Mouse (Mus musculus): ENCODE data around the gene St6galnac5. TPM values are rescaled to one million over a fixed set of nuclear protein-coding genes. Genes with fewer than 3 reads are reported as not detected.
A peak's percentile ranks its signal among the peaks of the same experiment; 100 is the strongest.

Gene St6galnac5
- polyA plus RNA-seq, 1 experiment from 2014 or later: 1.5 TPM

DNA sequence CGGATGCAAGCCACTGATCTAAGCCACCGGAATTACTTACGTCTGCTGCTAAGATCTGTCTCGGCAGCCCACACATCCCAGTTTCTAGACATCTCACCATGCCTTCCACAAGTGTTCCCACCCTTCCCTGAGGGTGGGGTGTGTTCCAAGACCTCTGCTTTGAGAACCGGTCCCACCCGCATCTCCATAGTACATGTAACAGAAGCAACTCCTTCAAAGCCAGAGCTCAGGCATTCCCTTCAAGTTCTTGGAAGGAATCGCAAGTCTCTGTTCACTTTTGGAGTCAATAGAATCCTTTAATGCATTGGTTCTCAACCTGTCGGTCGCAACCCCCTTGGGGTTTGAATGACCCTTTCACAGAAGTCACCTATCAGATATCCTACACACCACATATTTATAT lies 83.1 kb downstream of the St6galnac5 start:
- H3K4me3 ChIP-seq (ENCODE audit: low read depth, low read length): no peak overlapping the region
- H3K4me2 ChIP-seq (replicated peaks; ENCODE audit: low read depth, low read length): no peak overlapping the region
- ATAC-seq (ENCODE audit: insufficient number of reproducible peaks, insufficient read depth, low FRiP score, low read depth): no peak
- no peaks in the 10 kb centered on the region for H3K4me1 ChIP-seq (ENCODE audit: control insufficient read depth, insufficient read depth, low read length)
- H3K9ac ChIP-seq (replicated peaks; ENCODE audit: low read depth, low read length): no peak overlapping the region
- no peaks in the 10 kb centered on the region for H3K36me3 ChIP-seq (ENCODE audit: control insufficient read depth, insufficient read depth, low read length)
- WGBS: 93% methylated on average over 9 of the region's 9 CpGs
- H3K27ac ChIP-seq (ENCODE audit: low read length): no peak overlapping the region
- H3K9me3 ChIP-seq (ENCODE audit: control insufficient read depth, low read depth, low read length): no peaks in the 10 kb centered on the region
- no peaks in the 10 kb centered on the region for H3K27me3 ChIP-seq (ENCODE audit: control insufficient read depth, insufficient read depth, low read length)

DNA sequence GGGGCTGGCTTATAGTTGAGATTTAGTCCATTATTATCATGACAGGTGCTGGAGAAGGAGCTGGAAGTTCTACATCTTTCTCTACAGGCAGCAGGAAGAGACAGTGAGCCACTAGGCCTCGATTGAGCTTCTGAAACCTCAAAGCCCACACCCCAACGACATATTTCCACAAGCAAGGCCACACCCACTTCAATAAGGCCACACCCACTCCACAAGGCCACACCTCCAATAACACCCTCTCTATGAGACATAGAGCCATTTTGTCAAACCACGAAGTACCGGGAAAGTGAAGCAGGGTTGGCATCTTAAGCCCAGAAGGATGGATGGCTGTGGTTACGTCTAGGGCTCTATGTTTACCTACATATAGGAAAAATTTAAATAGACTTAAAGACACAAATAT lies 84.8 kb downstream of the St6galnac5 start:
- Histone ChIP-seq H3K9ac (replicated peaks; ENCODE audit: low read depth, low read length) (no peak overlapping the region), H3K9me3 (ENCODE audit: control insufficient read depth, low read depth, low read length) (no peaks in the 10 kb centered on the region), H3K36me3 (ENCODE audit: control insufficient read depth, insufficient read depth, low read length) (no peaks in the 10 kb centered on the region), H3K4me1 (ENCODE audit: control insufficient read depth, insufficient read depth, low read length) (no peaks in the 10 kb centered on the region), H3K27me3 (ENCODE audit: control insufficient read depth, insufficient read depth, low read length) (no peaks in the 10 kb centered on the region), H3K4me2 (replicated peaks; ENCODE audit: low read depth, low read length) (no peak overlapping the region), H3K4me3 (ENCODE audit: low read depth, low read length) (no peak overlapping the region), H3K27ac (ENCODE audit: low read length) (no peak overlapping the region)
- 74% methylated on average over 5 of the region's 5 CpGs for WGBS
- no peak for ATAC-seq (ENCODE audit: insufficient number of reproducible peaks, insufficient read depth, low FRiP score, low read depth)

DNA sequence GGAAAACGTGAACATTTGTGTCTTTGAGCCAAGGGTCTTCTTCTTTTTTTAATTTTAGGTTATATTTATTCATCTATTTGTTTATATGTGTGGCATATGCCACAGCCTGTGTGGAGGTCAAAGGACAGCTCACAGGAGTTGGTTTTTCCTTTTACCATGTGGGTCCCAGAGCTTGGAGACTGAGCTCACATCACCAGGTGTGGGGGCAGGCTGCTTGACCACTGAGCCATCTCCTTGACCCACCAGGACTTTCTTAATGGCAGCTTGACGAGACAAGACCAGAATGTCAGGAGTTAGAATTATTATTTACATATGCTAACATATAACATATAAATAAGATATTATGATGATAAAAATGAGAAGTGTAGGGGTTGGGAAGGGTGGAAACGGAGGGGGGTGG lies 85.9 kb downstream of the St6galnac5 start:
- no peak for ATAC-seq (ENCODE audit: insufficient number of reproducible peaks, insufficient read depth, low FRiP score, low read depth)
- Histone ChIP-seq H3K27ac (ENCODE audit: low read length) (no peak overlapping the region), H3K27me3 (ENCODE audit: control insufficient read depth, insufficient read depth, low read length) (no peaks in the 10 kb centered on the region), H3K4me2 (replicated peaks; ENCODE audit: low read depth, low read length) (no peak overlapping the region), H3K9me3 (ENCODE audit: control insufficient read depth, low read depth, low read length) (no peaks in the 10 kb centered on the region), H3K4me1 (ENCODE audit: control insufficient read depth, insufficient read depth, low read length) (no peaks in the 10 kb centered on the region), H3K4me3 (ENCODE audit: low read depth, low read length) (no peak overlapping the region), H3K9ac (replicated peaks; ENCODE audit: low read depth, low read length) (no peak overlapping the region), H3K36me3 (ENCODE audit: control insufficient read depth, insufficient read depth, low read length) (no peaks in the 10 kb centered on the region)
- WGBS: 69% methylated on average over 3 of the region's 3 CpGs

GRCm38 (mm10) chr3:152894935-152895334 lies 87.1 kb downstream of the St6galnac5 start:
- 48% methylated on average over 4 of the region's 4 CpGs for WGBS
- H3K4me2 ChIP-seq (replicated peaks; ENCODE audit: low read depth, low read length): no peak overlapping the region
- no peaks in the 10 kb centered on the region for H3K36me3 ChIP-seq (ENCODE audit: control insufficient read depth, insufficient read depth, low read length)
- no peaks in the 10 kb centered on the region for H3K9me3 ChIP-seq (ENCODE audit: control insufficient read depth, low read depth, low read length)
- H3K27me3 ChIP-seq (ENCODE audit: control insufficient read depth, insufficient read depth, low read length): no peaks in the 10 kb centered on the region
- no peak overlapping the region for H3K9ac ChIP-seq (replicated peaks; ENCODE audit: low read depth, low read length)
- ATAC-seq (ENCODE audit: insufficient number of reproducible peaks, insufficient read depth, low FRiP score, low read depth): no peak
- H3K4me1 ChIP-seq (ENCODE audit: control insufficient read depth, insufficient read depth, low read length): no peaks in the 10 kb centered on the region
- H3K4me3 ChIP-seq (ENCODE audit: low read depth, low read length): no peak overlapping the region
- no peak overlapping the region for H3K27ac ChIP-seq (ENCODE audit: low read length)

GRCm38 (mm10) chr3:152888116-152888515 lies 93.9 kb downstream of the St6galnac5 start:
- Histone ChIP-seq H3K4me1 (ENCODE audit: control insufficient read depth, insufficient read depth, low read length) (no peaks in the 10 kb centered on the region), H3K27ac (ENCODE audit: low read length) (no peak overlapping the region), H3K27me3 (ENCODE audit: control insufficient read depth, insufficient read depth, low read length) (no peaks in the 10 kb centered on the region), H3K9ac (replicated peaks; ENCODE audit: low read depth, low read length) (no peak overlapping the region), H3K9me3 (ENCODE audit: control insufficient read depth, low read depth, low read length) (no peaks in the 10 kb centered on the region), H3K36me3 (ENCODE audit: control insufficient read depth, insufficient read depth, low read length) (no peaks in the 10 kb centered on the region), H3K4me3 (ENCODE audit: low read depth, low read length) (no peak overlapping the region), H3K4me2 (replicated peaks; ENCODE audit: low read depth, low read length) (no peak overlapping the region)
- no peak for ATAC-seq (ENCODE audit: insufficient number of reproducible peaks, insufficient read depth, low FRiP score, low read depth)
- WGBS: 69% methylated on average over 7 of the region's 7 CpGs

DNA sequence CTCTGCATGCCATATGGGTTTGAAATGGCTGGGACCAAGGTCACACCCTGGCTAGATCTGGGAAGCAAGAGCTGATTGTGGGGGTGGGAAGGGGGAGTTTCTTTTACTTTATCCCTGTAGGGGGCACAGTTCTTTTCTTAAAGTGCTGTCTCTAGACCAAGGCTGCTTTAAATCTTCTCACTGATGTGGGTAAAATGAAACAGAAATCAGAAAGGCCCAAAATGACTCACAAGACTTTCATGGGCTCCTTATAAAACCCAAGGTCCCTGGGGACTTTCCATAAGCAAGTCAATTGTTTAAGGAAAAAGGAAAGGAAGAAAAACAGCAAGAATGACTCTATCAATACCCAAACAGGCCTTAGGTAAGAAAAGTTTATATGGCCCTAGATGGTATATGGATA lies 95.3 kb downstream of the St6galnac5 start:
- no peaks in the 10 kb centered on the region for H3K27me3 ChIP-seq (ENCODE audit: control insufficient read depth, insufficient read depth, low read length)
- no peak for ATAC-seq (ENCODE audit: insufficient number of reproducible peaks, insufficient read depth, low FRiP score, low read depth)
- H3K4me2 ChIP-seq (replicated peaks; ENCODE audit: low read depth, low read length): no peak overlapping the region
- no peaks in the 10 kb centered on the region for H3K9me3 ChIP-seq (ENCODE audit: control insufficient read depth, low read depth, low read length)
- H3K36me3 ChIP-seq (ENCODE audit: control insufficient read depth, insufficient read depth, low read length): no peaks in the 10 kb centered on the region
- H3K4me1 ChIP-seq (ENCODE audit: control insufficient read depth, insufficient read depth, low read length): peaks cover 4% of the 10 kb centered on the region
- no peak overlapping the region for H3K4me3 ChIP-seq (ENCODE audit: low read depth, low read length)
- no peak overlapping the region for H3K27ac ChIP-seq (ENCODE audit: low read length)
- H3K9ac ChIP-seq (replicated peaks; ENCODE audit: low read depth, low read length): no peak overlapping the region

GRCm38 (mm10) chr3:152883556-152883955 lies 98.5 kb downstream of the St6galnac5 start:
- Histone ChIP-seq H3K4me3 (ENCODE audit: low read depth, low read length) (no peak overlapping the region), H3K9me3 (ENCODE audit: control insufficient read depth, low read depth, low read length) (no peaks in the 10 kb centered on the region), H3K4me1 (ENCODE audit: control insufficient read depth, insufficient read depth, low read length) (peaks cover 24% of the 10 kb centered on the region), H3K27ac (ENCODE audit: low read length) (no peak overlapping the region), H3K36me3 (ENCODE audit: control insufficient read depth, insufficient read depth, low read length) (no peaks in the 10 kb centered on the region), H3K27me3 (ENCODE audit: control insufficient read depth, insufficient read depth, low read length) (no peaks in the 10 kb centered on the region), H3K4me2 (replicated peaks; ENCODE audit: low read depth, low read length) (no peak overlapping the region), H3K9ac (replicated peaks; ENCODE audit: low read depth, low read length) (no peak overlapping the region)
- ATAC-seq (ENCODE audit: insufficient number of reproducible peaks, insufficient read depth, low FRiP score, low read depth): no peak
- WGBS: 79% methylated on average over 3 of the region's 3 CpGs

GRCm38 (mm10) chr3:152881706-152882105 lies 100.3 kb downstream of the St6galnac5 start:
- WGBS: 65% methylated on average over 4 of the region's 4 CpGs
- Histone ChIP-seq H3K4me2 (replicated peaks; ENCODE audit: low read depth, low read length) (no peak overlapping the region), H3K36me3 (ENCODE audit: control insufficient read depth, insufficient read depth, low read length) (no peaks in the 10 kb centered on the region), H3K27ac (ENCODE audit: low read length) (no peak overlapping the region), H3K9me3 (ENCODE audit: control insufficient read depth, low read depth, low read length) (no peaks in the 10 kb centered on the region), H3K4me1 (ENCODE audit: control insufficient read depth, insufficient read depth, low read length) (peaks cover 24% of the 10 kb centered on the region), H3K4me3 (ENCODE audit: low read depth, low read length) (no peak overlapping the region), H3K9ac (replicated peaks; ENCODE audit: low read depth, low read length) (no peak overlapping the region), H3K27me3 (ENCODE audit: control insufficient read depth, insufficient read depth, low read length) (no peaks in the 10 kb centered on the region)
- no peak for ATAC-seq (ENCODE audit: insufficient number of reproducible peaks, insufficient read depth, low FRiP score, low read depth)

- no peaks in the 10 kb centered on the region for H3K27me3 ChIP-seq (ENCODE audit: control insufficient read depth, insufficient read depth, low read length)
- no peak overlapping the region for H3K9ac ChIP-seq (replicated peaks; ENCODE audit: low read depth, low read length)
- no peaks in the 10 kb centered on the region for H3K36me3 ChIP-seq (ENCODE audit: control insufficient read depth, insufficient read depth, low read length)
- H3K27ac ChIP-seq (ENCODE audit: low read length): no peak overlapping the region
- peaks cover 24% of the 10 kb centered on the region for H3K4me1 ChIP-seq (ENCODE audit: control insufficient read depth, insufficient read depth, low read length)
- WGBS: 27% methylated on average over 15 of the region's 15 CpGs
- peak overlapping the region; percentile 33 for H3K4me2 ChIP-seq (replicated peaks; ENCODE audit: low read depth, low read length)
- no peak overlapping the region for H3K4me3 ChIP-seq (ENCODE audit: low read depth, low read length)
- no peaks in the 10 kb centered on the region for H3K9me3 ChIP-seq (ENCODE audit: control insufficient read depth, low read depth, low read length)
- peak; percentile 66; the same call in 1 of the 2 replicates for ATAC-seq (ENCODE audit: insufficient number of reproducible peaks, insufficient read depth, low FRiP score, low read depth)
Measured at GRCm38 (mm10) chr3:152880121-152880835, 101.8 kb downstream of the St6galnac5 start.
